Mouse (Mus musculus): ENCODE data around the gene Ints3.

DNA sequence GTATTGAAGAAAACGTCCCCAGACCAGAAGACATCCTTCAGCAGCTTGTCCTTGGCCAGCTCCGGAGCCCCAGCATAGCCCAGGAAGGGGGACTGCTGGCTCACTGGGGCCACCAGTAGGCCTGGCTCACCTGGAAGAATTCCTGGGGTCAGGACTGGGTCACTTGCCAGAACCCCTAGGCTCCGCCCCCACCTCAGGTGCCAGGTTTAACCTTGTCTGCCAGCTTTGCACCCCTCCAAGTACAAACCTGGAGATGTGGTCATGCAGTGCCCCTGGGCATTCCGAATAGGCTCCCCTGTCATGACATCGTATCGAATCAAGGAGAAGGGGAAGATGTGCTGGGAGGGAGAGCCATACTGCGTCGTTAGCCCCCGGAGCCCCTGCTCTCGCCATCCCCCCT lies 46.6 kb downstream of the Ints3 start:
- TF ChIP-seq CTCF (conservative IDR thresholded peaks at IDR 0.05; ENCODE audit: low read length) (no peak), POU5F1 (IDR thresholded peaks at IDR 0.05; ENCODE audit: borderline replicate concordance, low read length) (no peak), NANOG (IDR thresholded peaks at IDR 0.05; ENCODE audit: borderline replicate concordance, low read length) (no peak)

Measured in E14TG2a.4 (cell line).